Mouse (Mus musculus) granulocyte monocyte progenitor cell, adult 5-6 weeks (primary cell): ENCODE data around the gene Abca8b. TPM values are rescaled to one million over a fixed set of nuclear protein-coding genes. Genes with fewer than 3 reads are reported as not detected.
"Not testable (repeated sequence)": the region's sequence is repeated elsewhere in the genome, so short reads cannot be mapped to it uniquely, and the experiment has no call there.

ENCODE experiments used
- ATAC-seq: replicated peaks from 2 replicates; pipeline ENCODE4 v1.8.0; 2016; ENCODE audit warnings: mild to moderate bottlenecking, moderate TSS enrichment, inconsistent platforms; ENCODE audit not compliant: poor library complexity, severe bottlenecking
- total RNA-seq, 2 experiments: library from RNA; stranded (forward) in 1 of 2; stranded (reverse) in 1 of 2; fragments of 200-712, 200-1000 nt in 1 of 2; fragments of >200 nt in 1 of 2; fragmentation: Nextera tagmentation in 1 of 2; gene quantifications; 2 replicates each; pipeline ENCODE4 v1.2.3; 2014 to 2017

The Abca8b gene
- total RNA-seq (2014; fragmentation: Nextera tagmentation) (0.30 TPM in 1 of 2 replicates, not detected in the other), total RNA-seq (2017) (0.15 and 0.22 TPM in 2 replicates)

DNA sequence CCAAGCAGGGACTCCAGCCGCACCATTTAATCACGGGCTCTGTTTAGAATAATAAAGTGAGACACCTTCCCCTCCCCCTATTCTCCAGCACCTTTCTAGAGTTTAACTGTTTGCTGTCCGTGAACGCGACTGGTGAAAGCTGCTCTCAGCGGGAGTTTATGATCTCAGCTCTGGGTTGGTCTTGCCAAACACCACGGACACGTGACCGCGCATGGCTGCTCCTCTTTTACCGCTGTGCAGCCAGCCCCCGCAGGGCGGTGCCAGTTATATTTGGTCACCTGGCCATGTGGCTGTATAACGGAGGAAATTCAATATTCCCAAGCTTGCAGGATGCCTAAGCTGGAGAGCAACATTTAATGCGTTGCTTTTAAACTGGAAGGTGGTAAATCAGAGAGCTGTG lies at the start of gene Abca8b:
Gene Abca8b, minus strand, starts transcription at position 222 of the 400 bp plus-strand sequence.
- peak; percentile 88 for ATAC-seq

DNA sequence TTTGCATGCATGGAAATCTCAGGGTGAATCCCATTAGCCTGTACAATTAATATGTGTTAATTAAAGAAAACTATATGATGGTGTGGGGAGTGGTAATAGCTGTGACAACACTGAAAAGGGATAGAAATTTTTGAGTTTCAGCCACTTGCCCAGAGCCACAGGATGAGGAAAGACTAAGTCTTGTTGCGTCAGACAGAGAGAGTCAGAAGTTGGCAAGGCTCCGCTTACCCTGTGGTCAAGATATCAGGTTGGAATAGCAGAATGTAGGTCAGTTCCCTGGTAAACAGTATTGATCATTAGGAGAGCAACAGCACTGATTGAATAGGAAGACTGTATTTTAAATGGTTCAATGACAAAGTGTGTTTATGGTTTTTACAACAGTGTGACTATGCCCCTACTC lies 42.1 kb upstream of the Abca8b start:
- peak; percentile 40; the same call in 1 of the 2 replicates for ATAC-seq

DNA sequence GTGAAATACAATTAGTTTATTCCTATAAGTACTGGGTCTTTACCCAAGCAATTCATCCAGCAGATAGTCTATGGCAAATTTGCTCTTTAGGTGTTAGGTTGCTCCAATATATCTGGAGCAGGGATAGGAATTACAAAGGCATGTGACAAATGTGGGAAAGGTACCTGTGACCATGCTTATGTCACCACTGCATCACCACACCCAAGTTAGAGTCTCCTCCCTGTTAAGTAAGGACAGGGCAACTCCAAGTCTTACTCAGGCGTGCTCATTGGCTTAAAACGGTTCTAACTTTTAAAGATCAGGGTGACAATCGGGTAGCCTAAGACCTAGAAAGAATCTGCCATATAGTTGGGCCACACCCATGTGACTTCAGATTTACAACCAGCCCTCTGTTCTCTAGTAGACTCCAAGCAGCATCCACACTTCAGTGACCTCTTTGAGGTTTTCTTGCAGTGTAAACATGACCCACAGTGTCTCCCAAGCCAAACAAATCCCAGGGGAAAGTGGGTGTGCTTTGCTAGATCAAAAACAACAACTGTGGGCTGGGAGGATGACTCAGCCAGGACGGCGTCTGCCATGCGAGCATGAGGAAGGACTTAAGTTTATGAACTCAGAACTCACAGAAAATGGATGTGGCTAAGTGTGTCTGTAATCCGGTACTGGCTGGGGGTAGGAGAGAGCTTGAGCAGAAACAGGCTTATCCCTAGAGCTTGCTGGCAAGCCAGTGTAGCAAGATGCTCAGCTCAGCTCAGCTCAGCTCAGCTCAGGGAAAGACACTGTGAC lies 33.5 kb upstream of the Abca8b start:
- no peak for ATAC-seq

DNA sequence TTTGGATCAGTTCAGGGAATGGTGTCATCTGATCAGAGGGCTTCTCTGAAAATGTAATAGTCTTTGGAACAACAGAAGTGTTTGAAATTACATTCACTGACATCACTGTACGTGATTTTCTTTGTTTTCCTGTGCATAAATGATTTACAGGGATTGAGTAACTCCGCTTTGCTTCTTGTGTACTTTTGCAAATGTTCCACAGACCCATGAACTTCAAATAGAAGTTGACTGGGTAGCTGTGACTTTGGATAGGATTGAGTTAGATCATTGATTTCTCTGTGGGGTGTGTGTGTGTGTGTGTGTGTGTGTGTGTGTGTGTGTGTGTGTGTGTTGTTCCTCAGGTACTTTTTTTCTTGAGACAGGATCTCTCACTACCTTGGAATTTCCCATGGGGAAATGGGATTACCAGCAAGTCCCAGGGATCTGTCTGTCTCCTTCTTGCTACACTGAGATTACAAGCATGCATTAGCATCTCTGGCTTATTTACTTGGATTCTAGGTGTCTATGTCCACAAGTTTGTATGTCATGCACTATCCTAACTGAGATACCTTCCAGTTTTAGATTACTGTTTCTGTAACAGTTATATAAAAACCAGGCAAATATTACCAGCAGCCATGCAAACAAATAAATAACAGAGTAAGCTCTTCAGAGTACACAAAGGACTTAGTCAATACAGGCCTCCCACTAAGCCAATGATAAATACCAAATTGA lies 15.3 kb upstream of the Abca8b start:
- ATAC-seq = no peak

DNA sequence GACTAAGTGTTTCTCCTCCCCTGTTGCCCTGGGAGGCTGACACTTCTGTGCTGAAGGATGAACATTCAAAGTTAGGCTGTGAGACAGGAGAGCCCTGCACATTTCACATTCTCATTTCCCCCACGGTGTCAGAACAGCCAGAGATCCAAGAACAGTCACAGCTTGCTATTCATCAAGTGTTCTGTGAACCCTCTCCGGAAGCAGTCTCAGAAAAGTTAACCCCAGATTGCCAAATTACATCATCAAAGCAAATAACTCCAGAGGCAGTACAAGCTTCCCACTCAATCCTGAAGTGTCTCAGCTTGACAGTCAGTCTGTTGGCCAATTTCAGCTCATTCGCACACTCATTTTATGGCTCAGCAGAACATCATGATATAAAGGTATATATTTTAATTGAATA lies 632 bp downstream of the Abca8b start:
- ATAC-seq = peak; percentile 70

DNA sequence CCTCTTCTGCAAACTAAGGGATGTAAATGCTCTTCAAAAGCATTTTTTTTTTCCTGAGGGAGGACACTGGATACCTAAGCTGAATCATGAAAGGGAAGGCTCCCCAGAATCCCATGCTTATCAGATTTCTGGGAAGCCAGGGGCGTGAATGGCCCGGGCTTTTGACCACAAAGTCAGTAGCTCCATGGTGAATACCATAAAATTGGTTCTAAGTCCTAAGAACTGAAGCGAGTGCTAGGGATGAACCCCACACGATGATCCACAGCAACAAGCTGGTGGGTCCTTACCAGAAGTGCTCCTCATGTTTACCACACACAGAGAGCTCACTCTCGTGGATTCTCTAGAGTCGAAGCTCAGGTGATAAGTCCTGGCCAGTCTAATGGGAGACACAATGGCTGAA lies 1.6 kb downstream of the Abca8b start:
- ATAC-seq = no peak

DNA sequence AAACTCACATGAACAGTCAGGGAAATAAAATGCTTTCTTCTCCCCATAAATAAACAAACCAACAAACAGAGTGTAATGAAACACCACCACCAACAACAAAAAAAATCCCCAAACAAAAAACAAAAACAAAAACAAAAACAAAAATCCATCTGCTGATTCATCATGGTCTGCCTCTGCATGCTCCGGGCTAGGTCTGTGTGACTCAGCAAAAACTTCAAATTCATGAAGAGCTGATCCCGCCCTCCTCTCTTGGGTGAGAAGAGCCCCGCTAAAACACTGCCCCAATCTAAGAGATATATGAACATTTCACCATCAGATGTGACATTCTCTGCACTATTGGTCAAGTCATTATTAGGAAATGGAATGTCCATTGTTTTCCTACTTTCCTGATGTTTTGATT lies 4.4 kb downstream of the Abca8b start:
- no peak for ATAC-seq

DNA sequence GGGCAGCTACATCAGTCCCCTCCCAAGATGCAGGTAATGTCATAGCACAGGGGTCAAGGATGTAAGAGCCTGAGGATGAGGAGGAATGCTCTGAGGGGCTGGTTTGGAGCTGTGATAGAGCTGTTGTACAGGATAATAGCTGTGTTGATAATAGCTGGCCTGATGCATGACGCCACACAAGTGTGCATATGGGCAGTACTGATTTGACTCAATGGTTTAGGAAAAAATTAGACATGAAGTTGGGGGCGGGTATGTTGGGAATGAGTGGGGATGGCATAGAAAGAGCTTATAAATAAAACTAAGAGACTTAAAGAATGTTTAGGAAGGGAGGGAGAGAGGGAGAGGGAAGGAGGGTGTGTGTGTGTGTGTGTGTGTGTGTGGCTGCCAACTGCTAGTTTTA lies 5.4 kb downstream of the Abca8b start:
- ATAC-seq = no peak

DNA sequence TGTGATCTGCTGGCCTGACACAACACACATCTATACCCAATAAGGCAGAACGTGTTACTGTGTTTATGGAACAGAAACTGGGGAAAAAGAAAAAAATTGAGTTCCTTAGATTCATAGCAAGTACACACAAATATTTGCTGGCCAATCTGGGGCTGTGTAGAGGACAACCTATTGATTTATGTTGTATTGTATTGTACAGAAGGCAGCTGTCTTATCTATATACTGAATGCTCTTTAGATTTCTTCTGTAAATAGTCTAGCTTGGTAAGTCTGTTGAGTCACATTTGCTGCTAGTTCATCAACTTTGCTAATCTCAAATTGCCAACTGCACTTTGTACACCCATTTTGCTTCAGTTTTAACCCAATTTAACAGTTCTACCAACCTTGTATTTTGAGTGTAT lies 7.5 kb downstream of the Abca8b start:
- ATAC-seq = no peak

DNA sequence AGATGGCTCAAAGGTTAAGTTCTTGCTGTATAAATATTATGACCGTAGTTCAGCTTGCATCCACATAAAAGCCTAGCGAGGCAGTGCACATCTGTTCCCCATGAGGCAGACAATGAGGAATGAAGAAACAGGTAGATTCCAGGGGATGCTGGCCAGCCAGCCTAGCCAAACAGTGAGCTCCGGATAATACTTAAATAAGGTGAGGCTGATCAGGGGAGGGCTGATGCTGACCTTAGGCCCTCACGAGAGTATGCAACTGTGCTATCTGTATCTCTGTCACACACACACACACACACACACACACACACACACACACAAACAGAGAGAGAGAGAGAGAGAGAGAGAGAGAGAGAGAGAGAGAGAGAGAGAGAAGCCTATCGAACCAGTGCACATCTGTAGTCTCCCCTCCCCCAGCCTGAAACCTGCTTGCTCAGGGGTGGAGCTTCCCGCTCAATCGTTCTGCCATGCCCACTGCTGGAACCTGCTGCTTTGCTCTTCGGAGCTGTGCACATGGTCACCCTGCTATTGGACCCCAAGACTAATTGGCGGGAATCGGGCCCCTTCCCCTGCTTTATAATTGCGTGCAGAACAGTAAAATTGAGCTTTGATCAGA lies 8.1 kb downstream of the Abca8b start:
- ATAC-seq = not testable (repeated sequence)

DNA sequence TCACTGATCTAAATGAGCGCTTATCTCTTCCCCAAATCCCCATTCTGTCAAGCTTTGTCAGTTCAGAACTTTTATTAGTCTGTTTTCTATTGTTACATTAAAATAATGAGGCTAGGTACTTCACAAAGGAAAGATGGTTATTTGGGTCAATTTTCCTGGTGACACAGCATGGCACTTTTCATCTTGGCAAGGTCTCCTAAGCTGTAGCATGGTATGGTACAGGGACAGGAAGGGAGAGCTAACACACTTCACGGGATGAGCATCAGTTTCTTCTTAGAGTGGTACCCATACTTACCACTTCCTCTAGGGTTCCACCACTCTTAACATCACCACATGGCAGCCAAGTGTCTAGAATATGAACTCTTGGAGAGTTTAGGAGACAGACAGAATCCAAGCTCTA lies 13.8 kb downstream of the Abca8b start:
- no peak for ATAC-seq

DNA sequence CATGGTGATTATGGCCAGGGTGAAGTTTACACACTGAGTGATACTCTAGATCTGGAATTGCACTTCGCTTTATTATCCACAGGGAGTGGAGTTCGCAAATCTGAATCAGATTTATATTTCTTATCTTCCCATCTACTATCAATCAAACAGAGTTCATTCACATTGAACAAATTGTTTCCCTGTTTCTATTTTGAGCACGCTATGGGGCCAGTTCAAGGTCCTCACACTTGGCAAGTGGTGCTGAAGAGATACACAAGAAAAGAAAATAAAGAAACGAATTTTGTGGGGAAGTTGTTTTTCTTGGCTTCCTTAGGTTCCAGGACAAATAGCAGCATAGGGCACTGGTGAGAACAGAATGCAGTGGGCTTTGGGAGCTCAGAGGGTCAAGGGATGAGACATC lies 25.1 kb downstream of the Abca8b start:
- ATAC-seq = no peak

DNA sequence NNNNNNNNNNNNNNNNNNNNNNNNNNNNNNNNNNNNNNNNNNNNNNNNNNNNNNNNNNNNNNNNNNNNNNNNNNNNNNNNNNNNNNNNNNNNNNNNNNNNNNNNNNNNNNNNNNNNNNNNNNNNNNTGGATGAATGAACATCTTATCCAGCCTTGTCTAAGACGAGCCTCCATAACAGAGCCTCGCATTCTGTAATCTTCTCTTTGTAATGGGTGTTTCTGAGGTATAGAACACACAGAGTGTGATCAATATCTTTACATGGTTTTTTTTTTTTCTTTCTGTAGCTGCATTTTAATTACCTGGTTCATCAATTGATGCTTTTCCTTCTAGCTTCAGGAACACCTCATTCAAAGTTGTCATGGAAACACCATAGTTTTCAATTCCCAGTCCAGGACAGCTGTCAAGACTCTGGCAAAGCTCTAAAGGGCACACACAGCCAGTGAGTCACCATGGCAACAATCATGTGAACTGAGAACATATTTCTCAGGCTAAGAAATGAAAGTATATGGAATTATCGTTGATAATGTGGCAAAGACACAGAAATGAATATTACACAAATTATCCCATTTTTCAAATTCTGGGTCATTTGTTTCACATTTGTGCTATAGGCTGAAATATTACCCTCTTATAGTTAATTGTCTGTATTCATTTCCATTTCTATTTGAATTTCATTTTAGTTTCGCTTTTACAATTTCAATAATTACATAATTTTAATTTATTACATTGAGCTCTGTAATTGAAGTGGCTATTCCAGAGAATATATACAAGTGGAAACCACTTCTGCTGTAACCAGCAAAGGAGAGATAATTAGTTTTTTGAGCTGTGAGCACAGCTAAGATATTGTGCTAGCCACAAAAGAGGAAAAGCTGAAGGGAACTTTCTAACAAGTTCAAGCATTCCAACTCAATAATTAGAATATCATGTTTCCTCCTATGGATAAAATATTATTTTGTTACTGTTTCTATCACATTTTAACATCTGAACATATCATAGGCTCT lies 33.9 kb downstream of the Abca8b start:
- ATAC-seq = no peak

DNA sequence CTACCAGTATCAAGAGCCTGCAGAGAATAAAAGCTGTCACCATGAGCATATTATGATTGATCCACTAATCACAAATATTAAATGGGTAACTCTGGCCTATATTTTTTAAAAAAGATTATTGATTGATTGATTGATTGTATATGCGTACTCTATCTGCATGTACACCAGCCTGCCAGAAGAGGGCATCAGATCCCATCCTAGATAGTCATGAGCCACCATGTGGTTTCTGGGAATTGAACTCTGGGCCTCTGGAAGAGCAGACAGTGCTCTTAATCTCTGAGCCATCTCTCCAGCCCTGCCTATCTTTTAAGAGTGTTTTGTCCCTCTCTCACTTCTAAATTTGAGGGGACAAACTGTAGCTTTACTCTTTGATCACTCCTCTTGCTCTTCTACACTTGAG lies 40.5 kb downstream of the Abca8b start:
- ATAC-seq = no peak

DNA sequence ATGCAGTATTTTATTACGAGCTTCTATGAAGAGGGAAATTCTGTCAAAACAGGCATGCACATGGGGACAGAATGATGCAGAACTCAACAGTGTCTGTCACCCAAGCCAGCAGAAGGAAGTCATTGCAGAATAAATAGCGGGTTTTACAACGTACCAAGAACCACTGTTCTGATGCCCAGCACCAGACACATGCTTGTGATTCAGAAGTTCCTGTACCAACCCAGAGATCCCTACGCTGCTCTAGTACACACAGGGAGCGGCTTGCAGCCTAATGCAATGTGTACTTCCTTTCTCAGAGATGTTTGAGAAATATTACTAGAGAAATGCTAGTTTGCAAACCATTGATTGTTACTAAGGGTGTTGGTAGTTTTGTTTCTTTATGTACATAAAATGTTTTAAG lies 58.7 kb downstream of the Abca8b start:
- peak; percentile 76 for ATAC-seq

DNA sequence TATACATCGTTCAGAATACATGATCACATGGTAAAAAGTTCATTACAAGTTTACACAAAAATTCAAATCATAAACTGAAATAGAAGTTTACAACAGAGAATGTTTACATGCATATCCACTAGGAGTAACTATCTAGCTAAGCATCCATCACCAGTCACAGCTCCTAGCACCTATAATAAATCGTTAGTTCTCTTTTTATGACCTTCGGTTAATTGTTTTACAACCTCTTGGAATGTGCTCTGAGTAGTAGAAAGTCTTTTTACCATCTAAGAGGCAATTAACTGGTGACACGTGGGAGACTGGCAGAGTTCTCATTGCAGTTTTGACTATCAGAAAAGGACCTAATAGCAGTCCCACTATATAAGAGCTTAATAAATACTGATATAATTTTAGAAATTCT lies 62.4 kb downstream of the Abca8b start:
- not testable (repeated sequence) for ATAC-seq

DNA sequence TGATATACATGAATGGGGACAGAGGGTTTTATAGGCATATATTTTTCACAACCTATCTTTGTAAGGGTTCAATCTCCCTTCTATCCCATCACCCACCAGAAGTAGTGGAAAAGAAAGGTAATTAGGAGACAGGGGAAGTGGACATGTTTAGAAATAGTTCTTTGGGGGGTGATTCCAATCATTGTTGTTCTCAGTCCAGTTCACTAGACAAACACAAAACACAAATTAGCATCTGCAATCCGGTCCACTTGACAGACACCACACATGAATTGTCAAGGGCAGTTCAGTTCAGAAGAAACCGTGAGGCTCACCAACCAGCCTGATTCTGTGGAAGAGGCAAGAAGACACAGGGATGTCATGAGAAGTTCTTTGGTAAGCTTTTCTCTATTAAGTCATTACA lies 67.2 kb downstream of the Abca8b start:
- no peak for ATAC-seq

DNA sequence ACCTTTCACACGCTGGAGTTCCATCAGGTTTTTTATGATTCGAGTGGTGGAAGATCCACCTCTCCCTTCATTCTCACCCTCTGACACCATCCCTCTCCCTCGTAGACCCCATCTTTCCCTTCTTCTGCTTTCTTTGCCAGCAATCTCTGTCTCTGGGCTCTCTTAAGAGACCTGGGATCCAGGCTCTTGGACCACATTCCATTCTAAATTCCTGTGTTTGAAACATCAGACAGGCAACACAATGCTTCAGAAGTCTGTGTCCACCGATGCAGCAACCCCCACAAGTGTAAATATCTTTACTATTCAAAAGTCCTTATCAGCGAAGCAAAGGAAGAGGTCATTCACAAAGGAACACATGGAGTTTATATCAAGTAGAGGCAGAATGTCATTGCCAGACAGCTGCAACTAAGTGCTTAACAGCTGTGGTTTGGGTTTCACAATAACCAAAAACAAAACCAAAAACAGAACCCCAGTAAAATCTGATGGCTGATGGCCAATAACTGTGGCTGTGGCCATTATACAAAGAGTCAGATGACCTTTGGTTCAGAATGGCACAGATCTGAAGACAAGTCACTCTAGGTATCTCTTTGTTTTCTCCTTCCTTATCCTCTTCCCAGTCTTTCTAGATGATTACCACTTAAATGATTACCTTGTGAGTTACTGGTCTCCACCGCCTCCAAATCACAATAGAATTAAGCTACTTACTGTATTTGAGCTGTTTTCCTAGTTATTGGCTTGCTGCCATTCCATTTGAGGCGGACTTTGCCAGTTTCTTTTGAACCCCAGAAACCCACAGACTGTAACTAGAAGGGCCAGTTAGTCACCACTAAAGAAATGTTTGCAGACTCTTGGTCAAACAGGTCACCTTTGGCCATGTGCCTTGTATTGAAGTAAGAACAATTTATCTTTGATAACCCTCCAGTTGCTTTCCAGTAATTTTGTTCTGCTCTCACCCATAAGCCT lies 68.6 kb downstream of the Abca8b start:
- peak; percentile 94 for ATAC-seq

DNA sequence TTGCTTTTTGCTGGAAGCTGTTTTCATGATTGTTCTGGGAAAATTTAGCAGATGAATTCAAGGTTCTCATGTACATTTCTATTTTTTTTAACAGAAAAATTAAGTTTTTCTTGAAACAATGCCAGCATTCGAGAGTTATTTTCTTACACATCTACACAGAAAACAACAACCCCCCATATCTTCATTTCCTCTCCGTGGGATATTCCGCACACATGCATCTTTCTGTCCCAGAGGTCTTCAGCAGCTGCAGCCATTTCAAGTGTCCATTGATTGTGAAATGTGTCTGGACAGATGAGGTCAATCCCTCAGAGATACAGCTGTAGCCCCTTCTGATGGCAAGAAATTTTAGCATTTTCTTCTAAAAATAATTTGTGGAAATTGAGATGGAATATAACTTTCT lies 73.4 kb downstream of the Abca8b start:
- ATAC-seq = no peak
